Mouse (Mus musculus) thymus, postnatal 25 days (tissue): Measurements from ENCODE around the gene Simc1.
A peak's percentile ranks its signal among the peaks of the same experiment; 100 is the strongest.

Source experiments
- DNase-seq: peaks from one replicate; pipeline ENCODE4 v3.0.0; 2022

Gene Simc1

DNA sequence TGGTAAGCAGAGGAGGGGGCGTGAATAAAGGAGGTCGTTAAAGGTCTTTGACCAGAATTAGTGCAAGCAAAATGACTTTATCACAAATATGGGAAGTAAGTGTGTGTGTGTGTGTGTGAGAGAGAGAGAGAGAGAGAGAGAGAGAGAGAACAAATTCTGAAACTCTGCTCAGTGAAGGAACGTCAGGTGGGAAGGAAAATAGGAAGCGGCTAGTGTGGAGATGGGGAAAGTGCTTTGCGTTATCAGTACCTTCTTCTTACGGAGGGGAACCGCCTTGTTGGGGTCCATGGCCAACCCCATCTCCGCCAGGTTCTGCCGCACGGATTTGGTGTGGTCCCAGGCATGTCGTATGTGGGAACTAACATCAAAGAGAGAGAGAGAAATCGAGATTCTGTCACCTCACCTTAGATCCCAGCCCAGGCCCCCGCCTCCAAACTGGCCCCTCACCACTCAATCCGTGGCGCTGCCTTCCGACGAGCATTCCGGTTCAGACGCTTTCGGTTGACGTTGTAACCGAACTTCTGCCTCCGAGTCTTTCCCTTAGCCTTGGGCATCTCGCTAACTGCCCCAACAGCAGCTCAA, 85.9 kb downstream of the Simc1 start:
- DNase-seq: no peak

DNA sequence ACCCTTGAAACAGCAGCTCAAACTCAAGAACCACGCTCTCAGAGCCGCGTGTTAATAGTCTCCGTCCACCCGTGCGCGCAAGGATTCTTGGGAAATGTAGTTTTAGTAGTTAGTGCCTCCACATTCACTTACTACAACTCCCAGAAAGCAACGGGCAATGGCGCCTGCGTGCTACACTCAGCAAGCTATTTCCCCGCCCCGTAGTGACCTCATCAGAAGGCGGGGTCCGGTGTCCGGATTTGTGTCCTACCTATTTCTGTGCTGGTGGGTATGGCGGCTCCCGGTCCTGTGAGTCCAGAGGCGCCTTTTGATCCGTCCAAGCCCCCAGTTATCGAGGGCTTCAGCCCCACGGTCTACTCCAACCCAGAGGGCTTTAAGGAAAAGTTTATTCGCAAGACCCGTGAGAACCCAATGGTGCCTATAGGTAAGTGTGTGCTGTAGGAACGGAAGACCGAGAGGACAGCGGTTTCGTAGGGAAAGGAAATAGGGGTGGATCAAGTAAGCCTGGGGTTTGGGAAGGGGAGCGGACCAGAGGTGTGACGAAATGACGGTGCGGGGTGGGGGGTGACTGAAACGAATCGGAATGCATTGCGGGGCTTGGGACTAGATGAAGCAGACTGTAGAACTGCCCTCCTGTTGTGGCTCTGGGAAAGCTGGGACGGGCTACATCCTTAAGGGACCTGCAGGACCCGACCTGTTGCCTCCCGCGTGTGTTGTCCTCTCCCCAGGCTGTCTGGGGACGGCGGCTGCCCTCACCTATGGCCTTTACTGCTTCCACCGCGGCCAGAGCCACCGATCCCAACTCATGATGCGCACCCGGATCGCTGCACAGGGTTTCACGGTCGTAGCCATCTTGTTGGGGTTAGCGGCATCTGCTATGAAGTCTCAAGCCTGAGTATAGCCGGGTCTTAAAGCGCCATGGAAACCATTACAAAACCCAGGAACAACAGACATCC, 86.7 kb downstream of the Simc1 start, which contains the start of the genes Nop16 and Higd2a:
TSS of gene Nop16 (minus strand) at position 95 of the 956 bp plus-strand sequence.
TSS of gene Higd2a (plus strand) at position 212 of the 956 bp plus-strand sequence.
- peak; percentile 95 for DNase-seq

DNA sequence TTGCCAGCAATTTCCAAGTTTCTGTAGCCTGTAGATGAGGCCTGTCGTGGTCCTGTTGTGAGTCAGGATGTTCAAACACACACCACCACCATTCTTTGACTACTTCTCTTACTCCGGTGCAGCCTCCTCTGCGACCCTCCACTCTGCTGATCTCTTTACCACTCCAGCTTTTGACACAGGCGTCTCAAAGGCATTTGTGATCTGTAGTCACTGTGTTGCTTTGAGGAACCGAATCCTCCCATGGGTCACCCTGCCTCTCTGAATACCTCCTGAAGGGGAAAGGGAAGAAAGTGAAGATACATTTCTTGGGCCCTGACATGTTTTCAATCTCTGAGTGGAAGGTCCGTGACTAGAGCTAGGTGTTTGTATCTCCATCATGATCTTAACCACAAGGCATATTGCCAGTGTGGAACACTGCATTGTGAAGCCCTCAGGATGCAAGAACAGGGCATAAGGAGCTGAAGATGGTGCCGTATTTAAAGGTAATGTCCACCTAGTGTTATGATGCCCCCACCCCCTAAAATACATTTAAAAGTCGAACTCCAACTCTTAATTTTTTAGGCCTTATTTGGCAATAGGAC, 88.3 kb downstream of the Simc1 start:
- no peak for DNase-seq

DNA sequence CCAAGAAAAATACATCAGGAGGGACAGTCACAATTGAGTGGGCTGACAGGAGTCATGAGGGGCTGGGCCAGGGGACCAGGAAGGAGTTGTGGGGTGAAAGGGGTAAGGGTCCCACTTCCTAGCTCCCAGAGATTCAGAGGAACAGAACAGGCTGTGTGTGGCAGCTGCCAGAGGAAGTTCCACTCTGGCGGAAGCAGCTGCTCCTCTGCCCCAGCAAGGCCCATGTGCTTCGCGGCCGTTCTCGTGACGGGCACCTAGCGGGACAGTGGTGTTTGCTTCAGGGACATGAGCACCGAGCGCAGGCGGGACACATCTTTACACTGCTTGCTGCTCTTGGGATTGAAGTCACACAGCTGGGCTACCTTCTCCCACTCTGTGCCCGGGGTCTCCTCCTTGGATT, 90.0 kb downstream of the Simc1 start:
- DNase-seq: no peak

DNA sequence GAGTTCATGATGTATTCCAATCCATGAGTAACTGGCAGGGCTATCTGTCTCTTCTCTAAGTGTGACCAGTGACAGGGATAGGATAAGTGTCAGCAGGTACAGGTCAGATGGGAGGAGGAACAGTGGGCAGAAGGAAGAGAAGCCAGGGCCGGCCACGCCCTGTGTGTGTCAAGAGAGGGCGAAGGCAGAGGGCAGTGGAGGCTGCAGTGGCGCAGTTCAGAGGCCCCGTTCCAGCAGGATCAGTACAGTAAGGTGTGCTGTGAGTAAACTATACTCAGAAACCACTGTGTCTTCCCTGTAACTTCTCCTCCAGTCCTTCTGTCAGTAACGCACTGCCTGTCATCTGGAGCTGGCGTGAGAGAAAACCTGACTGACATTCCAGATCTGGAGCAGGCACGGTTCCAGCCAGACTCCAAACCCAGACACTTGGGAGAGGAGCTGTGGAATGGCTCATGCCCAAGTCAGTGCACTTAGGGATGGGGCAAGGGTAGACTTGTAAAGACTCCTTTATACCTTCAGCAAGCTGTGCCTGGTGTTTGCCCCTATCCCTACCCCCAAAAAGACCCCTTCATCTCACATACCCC, 92.6 kb downstream of the Simc1 start:
- DNase-seq: no peak

DNA sequence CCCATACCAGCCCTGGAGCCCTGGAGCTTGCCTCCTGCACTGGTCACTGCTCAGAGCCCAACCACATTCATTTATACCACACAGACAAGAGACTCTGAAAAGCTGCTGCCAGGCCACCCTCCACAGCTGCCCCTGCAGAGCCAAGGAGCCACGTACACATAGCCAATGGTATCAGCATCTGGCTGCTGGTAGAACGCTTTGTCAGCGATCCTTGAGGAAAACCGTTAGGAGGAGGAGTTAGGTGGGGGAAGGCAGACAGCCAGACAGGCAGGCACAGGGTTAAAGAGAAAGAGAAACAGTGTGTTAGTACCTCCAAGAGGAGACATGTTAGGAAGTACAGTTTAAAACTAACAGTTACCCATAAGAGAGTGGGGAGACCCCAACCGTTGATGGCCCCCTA, 93.3 kb downstream of the Simc1 start:
- no peak for DNase-seq

DNA sequence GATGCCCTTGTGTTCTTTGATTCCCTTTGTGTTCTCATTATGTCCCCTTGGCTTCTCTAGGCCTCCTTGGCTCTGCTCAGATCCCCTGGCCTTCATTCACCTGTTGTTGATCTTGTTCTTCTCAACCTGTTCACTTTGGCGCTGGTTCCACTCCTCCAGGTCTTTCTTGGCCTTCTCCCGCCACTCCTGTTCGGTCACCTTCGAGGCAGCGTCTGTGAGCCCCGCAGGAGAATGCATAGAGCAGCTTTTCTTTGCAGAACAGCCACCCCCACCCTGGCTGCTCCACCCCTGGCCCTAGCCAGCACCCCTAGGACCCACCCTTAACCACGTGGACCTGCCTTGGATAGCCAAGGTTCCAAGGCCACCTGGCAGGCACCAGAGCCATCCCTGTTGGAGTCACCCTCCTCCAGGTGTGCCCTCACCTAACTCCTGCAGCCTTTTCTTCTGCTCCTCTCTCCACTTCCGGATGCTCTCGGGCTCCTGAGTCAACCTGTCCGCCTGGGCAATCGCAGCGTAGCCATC, 95.1 kb downstream of the Simc1 start:
- DNase-seq: no peak
